Comparison of ENCODE assay signal across 17 mouse cellular contexts in the genomic region with DNA sequence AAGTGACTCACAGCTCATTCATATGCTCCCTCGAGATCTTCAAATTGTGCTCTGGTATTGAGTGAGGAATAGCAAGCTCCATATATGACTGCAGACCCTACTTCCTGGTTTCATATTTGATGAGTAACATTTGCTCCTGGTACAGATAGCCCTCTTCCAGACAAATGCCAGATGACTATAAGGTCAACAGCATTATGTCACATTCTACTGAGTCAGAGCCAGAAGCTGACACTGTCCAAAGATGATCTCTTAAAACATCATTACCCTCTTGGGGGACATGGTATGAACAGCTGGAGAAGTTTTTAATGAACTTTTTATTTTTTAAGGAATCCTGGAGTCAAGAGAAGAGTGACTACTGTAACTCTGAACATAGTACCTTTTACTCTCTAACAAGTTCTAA. TPM values are rescaled to one million over a fixed set of nuclear protein-coding genes. Genes with fewer than 3 reads are reported as not detected.
"Had no signal": no experiment of that assay in that cellular context is flagged by ENCODE, and none has a peak within 500 bp of the region (broad histone marks: within the 10 kb centered on the region; RNA-seq: fewer than 3 reads in every experiment).

No protein-coding gene starts in this region.

- H3K27ac ChIP-seq: limb, embryonic 10.5 days; liver, embryonic 15.5 days; midbrain, embryonic 13.5 days had no signal

- H3K4me1 ChIP-seq: liver, embryonic 15.5 days; midbrain, embryonic 13.5 days had no signal

- DNase-seq: kidney, adult 8-10 months; lung, embryonic 14.5 days; right cerebral cortex, postnatal 14 days; thymus, adult 18-20 months; thymus, postnatal 14 days had no signal

- H3K4me3 ChIP-seq: limb, embryonic 10.5 days; liver, embryonic 15.5 days; midbrain, embryonic 13.5 days had no signal

- H3K9ac ChIP-seq: liver, embryonic 15.5 days; lung, embryonic 14.5 days; midbrain, embryonic 13.5 days had no signal

- H3K27me3 ChIP-seq: liver, embryonic 15.5 days; midbrain, embryonic 13.5 days had no signal

- H3K36me3 ChIP-seq: limb, embryonic 10.5 days; liver, embryonic 15.5 days; midbrain, embryonic 13.5 days had no signal

- H3K9me3 ChIP-seq: limb, embryonic 10.5 days; liver, embryonic 15.5 days; midbrain, embryonic 13.5 days had no signal

- H3K4me2 ChIP-seq: liver, embryonic 11.5 days; liver, embryonic 15.5 days; lung, embryonic 14.5 days; midbrain, embryonic 13.5 days had no signal

- ATAC-seq: midbrain, embryonic 13.5 days had no signal

RNA-seq across cellular contexts. Expression of gene Tnfsf4, which starts 11.3 kb away (rescaled TPM):
- total RNA-seq: layer of hippocampus, adult 8-10 months; layer of hippocampus, postnatal 14 days; left cerebral cortex, adult 18-20 months; left cerebral cortex, postnatal 10 days; midbrain, postnatal 0 days had no signal
- polyA plus RNA-seq: intestine, embryonic 14.5 days; large intestine, adult 2 months; liver, embryonic 11.5 days; liver, embryonic 15.5 days; lung, embryonic 14.5 days; midbrain, embryonic 13.5 days; midbrain, postnatal 0 days; neural tube, embryonic 14.5 days had no signal
